Mouse (Mus musculus): ENCODE measurements around the gene Slc6a3.

GRCm38 (mm10) chr13:73536403-73536821 lies at the start of gene Slc6a3:
- TF ChIP-seq GATA1 (IDR thresholded peaks at IDR 0.05; ENCODE audit: borderline replicate concordance, low read length) (no peak), FLI1 (IDR thresholded peaks at IDR 0.05; ENCODE audit: low read length) (no peak)
